Mouse (Mus musculus): ENCODE measurements at regions not wholly inside any gene's neighbourhood (a gene's known extent, or its start where the extent isn't known, plus 50 kb on each side); places are given as distances from the start of the nearest gene placed in this dataset.
A peak's percentile ranks its signal among the peaks of the same experiment; 100 is the strongest.

GRCm38 (mm10) chr4:93467998-93468397 is 132.7 kb upstream of the Tusc1 start:
- ATAC-seq (replicated peaks; ENCODE audit: poor library complexity), result peak; percentile 77

GRCm38 (mm10) chr4:93467424-93467823 is 132.1 kb upstream of the Tusc1 start:
- peak; percentile 92 for ATAC-seq (replicated peaks; ENCODE audit: poor library complexity)

GRCm38 (mm10) chr4:93451357-93451756 is 116.0 kb upstream of the Tusc1 start:
- ATAC-seq (replicated peaks; ENCODE audit: poor library complexity), result no peak

GRCm38 (mm10) chr4:93450831-93451230 is 115.5 kb upstream of the Tusc1 start:
- ATAC-seq (replicated peaks; ENCODE audit: poor library complexity), result no peak

- peak; percentile 70 for ATAC-seq (replicated peaks; ENCODE audit: poor library complexity)
Measured at GRCm38 (mm10) chr4:93444666-93445065, 109.4 kb upstream of the Tusc1 start.

DNA sequence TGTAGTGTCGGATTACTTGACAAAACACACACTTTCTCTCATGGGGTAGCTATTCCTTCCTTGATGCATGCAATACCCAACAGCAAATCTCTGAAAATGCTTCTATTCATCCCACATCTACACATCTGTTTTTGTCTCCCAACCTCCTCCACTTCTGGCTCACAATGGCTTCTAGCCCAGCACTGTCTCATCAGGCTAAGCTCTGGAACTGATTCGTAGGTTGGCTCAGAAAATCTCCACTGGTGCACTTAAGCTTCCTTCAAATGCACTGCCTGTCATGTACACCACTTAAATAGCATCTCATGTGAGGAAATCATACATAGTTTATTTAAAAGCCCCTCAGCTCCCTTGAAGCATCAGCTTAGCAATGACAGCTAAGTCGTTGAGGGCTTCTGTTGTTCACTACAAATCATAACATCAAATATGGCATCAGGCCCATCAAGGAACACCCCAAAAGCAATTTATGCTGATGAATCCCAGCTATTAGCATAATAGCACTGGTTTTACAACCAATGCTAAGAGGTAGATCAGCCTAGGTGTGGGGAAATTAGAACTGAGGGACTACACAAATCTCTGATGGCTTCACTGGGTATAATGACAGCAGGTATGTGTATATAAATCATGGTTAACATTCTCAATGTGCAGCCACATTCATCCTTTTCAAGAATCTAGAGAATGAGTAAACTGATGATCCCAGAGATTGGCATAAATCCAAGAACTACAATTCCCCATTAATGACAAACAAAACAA is 103.5 kb upstream of the Tusc1 start:
- no peak for ATAC-seq (replicated peaks; ENCODE audit: poor library complexity)

DNA sequence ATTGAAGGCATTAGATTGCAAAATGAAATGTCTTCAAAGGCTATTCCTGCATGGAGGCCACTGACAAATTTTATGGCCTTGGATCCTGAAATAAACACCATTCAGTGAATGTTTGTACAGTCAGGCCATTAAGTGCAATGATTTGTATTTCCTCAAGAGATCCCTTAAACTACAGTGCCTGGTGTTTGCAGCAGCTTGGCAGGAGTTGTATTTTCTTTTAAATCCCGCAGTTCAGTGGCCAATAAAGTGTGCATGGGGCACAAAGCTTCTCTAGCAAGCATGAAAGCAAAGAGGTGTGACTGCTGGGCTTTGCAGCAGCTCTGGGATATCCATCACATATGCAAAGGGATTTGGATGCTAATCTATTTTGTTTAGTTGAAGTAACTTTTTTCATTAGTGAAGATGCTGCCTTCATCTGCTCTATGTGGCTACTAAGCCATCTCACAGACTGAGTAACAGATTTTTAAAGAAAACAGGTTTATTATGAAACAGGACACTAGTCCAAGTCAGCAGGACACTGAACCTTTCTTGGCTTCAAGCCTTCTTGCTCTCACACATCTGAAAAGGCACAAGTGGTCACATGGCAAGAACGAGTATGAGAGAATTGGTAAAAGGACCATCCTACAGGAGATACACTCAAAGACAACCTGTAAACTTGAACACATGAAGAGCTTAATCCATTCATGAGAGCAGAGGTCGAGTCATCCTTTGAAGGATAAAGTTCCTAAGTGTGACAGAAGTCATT is 102.2 kb upstream of the Tusc1 start:
- ATAC-seq (replicated peaks; ENCODE audit: poor library complexity), result no peak

DNA sequence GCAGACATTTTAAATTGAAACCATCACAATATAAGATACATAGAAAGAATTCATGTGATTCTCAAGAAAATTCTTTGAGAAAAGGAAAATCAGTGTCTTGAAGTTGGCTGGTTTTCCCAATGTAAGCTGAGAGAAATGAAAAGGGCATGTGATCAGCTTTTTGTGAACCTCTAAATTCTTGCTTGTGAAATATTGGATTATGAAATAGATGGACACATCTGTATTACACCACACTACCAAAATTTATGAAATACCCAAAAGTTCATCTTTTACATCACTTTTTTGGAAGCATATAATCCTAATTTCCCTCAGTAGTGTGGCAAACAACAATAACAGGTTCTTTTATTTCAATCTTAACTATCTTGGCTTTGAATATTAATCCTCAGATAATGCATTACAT is 77.4 kb upstream of the Tusc1 start:
- ATAC-seq (replicated peaks; ENCODE audit: poor library complexity), result peak; percentile 80

DNA sequence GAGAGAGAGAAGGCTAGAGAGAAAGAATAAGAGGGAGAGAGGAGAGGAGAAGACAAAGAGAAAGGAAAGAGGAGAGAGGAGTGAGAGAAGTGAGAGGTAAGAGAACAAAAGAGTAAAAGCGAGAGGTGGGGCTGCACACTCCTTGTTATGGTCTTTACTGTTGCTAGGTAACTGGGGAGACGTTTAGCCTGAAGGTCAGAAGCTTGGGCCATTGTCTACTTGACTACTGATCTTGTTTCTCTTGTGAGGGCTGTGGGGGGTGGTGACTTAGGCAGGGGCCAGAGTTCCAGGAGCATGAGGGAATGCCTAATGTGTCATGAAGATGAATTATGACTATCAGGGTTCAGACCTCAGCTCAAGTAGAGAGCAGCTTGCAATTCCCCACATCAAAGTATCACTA is 71.6 kb upstream of the Tusc1 start:
- ATAC-seq (replicated peaks; ENCODE audit: poor library complexity), result no peak

- ATAC-seq (replicated peaks; ENCODE audit: poor library complexity), result peak; percentile 58
Measured at GRCm38 (mm10) chr4:93400579-93400978, 65.3 kb upstream of the Tusc1 start.
